Mouse (Mus musculus) limb, embryonic 13.5 days (tissue): ENCODE measurements around the gene Glb1l. TPM values are rescaled to one million over a fixed set of nuclear protein-coding genes. Genes with fewer than 3 reads are reported as not detected.

Source experiments
- ATAC-seq: fragments of 200-750 bp; cut with Nextera tagmentation; 2 replicates; pipeline ENCODE4 v1.8.0; 2017; ENCODE audit warnings: low read depth, moderate number of reproducible peaks, moderate TSS enrichment; ENCODE audit not compliant: low FRiP score
- H3K27ac ChIP-seq: fragments of 300-500 bp; sonication (generic); 2 replicates; pipeline ENCODE4 v1.5.1; 2015; ENCODE audit warnings: inconsistent platforms, mild to moderate bottlenecking, moderate library complexity
- H3K27me3 ChIP-seq: fragments of 300-500 bp; sonication (generic); 2 replicates; pipeline ENCODE4 v1.6.1; 2015; ENCODE audit warnings: mild to moderate bottlenecking, inconsistent platforms
- H3K36me3 ChIP-seq: fragments of 300-500 bp; sonication (generic); 2 replicates; pipeline ENCODE4 v1.6.1; 2015; ENCODE audit warnings: inconsistent platforms, mild to moderate bottlenecking, moderate library complexity
- H3K4me1 ChIP-seq: fragments of 300-500 bp; sonication (generic); 2 replicates; pipeline ENCODE4 v1.6.1; 2015; ENCODE audit warnings: inconsistent platforms
- H3K4me2 ChIP-seq: fragments of 300-500 bp; sonication (generic); replicated peaks from 2 replicates; pipeline ENCODE4 v1.6.1; 2015; ENCODE audit warnings: inconsistent platforms, mild to moderate bottlenecking, moderate library complexity
- H3K4me3 ChIP-seq: fragments of 300-500 bp; sonication (generic); 2 replicates; pipeline ENCODE4 v1.5.1; 2015; ENCODE audit warnings: moderate library complexity, mild to moderate bottlenecking, inconsistent platforms
- H3K9ac ChIP-seq: fragments of 300-500 bp; sonication (generic); 2 replicates; pipeline ENCODE4 v1.6.1; 2015; ENCODE audit warnings: mild to moderate bottlenecking, inconsistent platforms
- H3K9me3 ChIP-seq: fragments of 300-500 bp; sonication (generic); 2 replicates; pipeline ENCODE4 v1.6.1; 2016; ENCODE audit warnings: inconsistent platforms
- WGBS: fragments of 180-500 bp; shearing (Covaris S2); methylation state at CpG from one replicate; pipeline ENCODE4 v1.1.7; 2015; 5-methylcytosine and 5-hydroxymethylcytosine counted together
- polyA plus RNA-seq: library from polyadenylated mRNA; unstranded; fragments of >200 nt; fragmentation: Nextera tagmentation; extraction: Ambion mirVana; gene quantifications from 2 replicates; pipeline ENCODE4 v1.2.1, GENCODE M21; 2015

Gene Glb1l
- polyA plus RNA-seq, 1 experiment from 2014 or later = 20.4 TPM

GRCm38 (mm10) chr1:75227653-75228052 is 17.0 kb upstream of the Glb1l start:
- Histone ChIP-seq H3K27me3 (peaks cover 11% of the 10 kb centered on the region; the same call in 1 of the 2 replicates), H3K4me1 (no peaks in the 10 kb centered on the region), H3K4me3 (no peak overlapping the region), H3K27ac (no peak overlapping the region), H3K4me2 (no peak overlapping the region), H3K9ac (no peak overlapping the region), H3K9me3 (no peaks in the 10 kb centered on the region), H3K36me3 (no peaks in the 10 kb centered on the region)
- 66% methylated on average over 1 of the region's 1 CpGs for WGBS
- ATAC-seq = no peak

DNA sequence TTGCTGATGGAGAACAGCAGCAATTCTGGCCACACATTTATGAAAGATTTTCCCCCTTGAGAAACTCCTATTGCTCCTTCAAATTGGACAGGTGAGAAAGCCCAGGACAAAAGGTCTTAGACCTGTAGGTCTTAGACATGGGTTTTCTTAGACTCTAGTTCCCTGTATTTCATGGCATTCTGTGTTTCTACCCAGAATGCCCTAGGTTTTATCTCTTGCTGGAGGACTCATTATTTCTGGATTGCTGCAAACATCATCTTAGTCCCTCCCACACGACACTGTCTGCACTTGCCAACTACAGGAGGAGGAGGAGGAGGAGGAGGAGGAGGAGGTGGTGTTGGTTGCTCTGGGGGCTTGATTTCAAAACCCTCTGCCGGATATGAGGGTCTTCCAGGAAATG is 15.5 kb upstream of the Glb1l start:
- no peak for ATAC-seq
- Histone ChIP-seq H3K27ac (no peak overlapping the region), H3K4me3 (no peak overlapping the region), H3K36me3 (no peaks in the 10 kb centered on the region), H3K4me1 (no peaks in the 10 kb centered on the region), H3K9me3 (no peaks in the 10 kb centered on the region), H3K4me2 (no peak overlapping the region), H3K9ac (no peak overlapping the region), H3K27me3 (peaks cover 25% of the 10 kb centered on the region)
- 50% methylated on average over 2 of the region's 2 CpGs for whole genome bisulfite sequencing

DNA sequence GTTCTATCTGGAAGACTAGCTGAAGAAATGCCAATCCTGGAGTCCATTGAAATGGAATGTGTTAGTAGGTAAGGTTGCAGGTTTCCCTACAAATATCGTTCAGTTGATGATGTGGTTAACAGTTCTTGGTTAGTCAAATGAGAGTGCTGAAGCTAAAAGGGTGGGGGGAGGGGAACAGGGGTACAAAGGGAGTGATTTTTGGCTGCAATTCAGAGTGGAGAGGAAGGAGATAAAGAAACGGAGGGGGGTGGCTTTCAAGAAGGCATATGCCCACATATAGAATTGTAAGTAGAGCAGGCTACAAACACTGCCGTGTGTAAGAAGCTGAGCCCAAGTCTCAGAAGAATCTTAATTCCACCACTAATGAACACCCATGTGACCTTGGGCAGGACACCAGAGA is 14.9 kb upstream of the Glb1l start:
- ATAC-seq = no peak
- no peak overlapping the region for H3K4me2 ChIP-seq
- H3K9me3 ChIP-seq = no peaks in the 10 kb centered on the region
- no peak overlapping the region for H3K9ac ChIP-seq
- no peaks in the 10 kb centered on the region for H3K4me1 ChIP-seq
- WGBS = 73% methylated on average over 3 of the region's 3 CpGs
- H3K27me3 ChIP-seq = peaks cover 28% of the 10 kb centered on the region
- H3K4me3 ChIP-seq = no peak overlapping the region
- H3K27ac ChIP-seq = no peak overlapping the region
- no peaks in the 10 kb centered on the region for H3K36me3 ChIP-seq

DNA sequence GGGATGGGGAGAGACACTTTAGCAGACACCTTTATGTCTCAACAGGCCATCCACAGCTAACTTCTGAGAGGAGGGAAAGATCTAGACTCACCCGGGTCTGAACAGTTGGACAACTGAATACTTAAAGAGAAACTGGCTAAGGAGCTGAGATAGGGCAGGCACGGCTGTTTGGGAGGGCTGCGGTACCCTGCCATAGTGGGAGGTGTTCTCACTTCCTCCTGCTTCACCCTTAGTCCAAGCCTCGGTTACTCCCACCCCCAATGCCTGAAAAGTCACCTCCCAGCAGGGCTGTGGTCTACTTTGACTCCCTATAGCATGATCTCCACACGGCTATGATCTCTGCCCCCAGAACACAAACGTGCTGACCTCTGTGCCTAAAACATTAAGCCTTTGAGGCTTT is 12.9 kb upstream of the Glb1l start:
- Histone ChIP-seq H3K4me3 (no peak overlapping the region), H3K4me2 (no peak overlapping the region), H3K4me1 (peaks cover 9% of the 10 kb centered on the region), H3K27me3 (peaks cover 44% of the 10 kb centered on the region), H3K9me3 (no peaks in the 10 kb centered on the region), H3K9ac (no peak overlapping the region), H3K27ac (no peak overlapping the region), H3K36me3 (no peaks in the 10 kb centered on the region)
- 70% methylated on average over 6 of the region's 6 CpGs for WGBS
- ATAC-seq = no peak

- Histone ChIP-seq H3K27ac (no peak overlapping the region), H3K4me3 (no peak overlapping the region), H3K4me2 (no peak overlapping the region), H3K4me1 (peaks cover 15% of the 10 kb centered on the region), H3K36me3 (no peaks in the 10 kb centered on the region), H3K9me3 (no peaks in the 10 kb centered on the region), H3K27me3 (peaks cover 50% of the 10 kb centered on the region), H3K9ac (no peak overlapping the region)
- no peak for ATAC-seq
- 80% methylated on average over 6 of the region's 6 CpGs for WGBS
These were observed 12.3 kb upstream of the Glb1l start for GRCm38 (mm10) chr1:75222926-75223325.

DNA sequence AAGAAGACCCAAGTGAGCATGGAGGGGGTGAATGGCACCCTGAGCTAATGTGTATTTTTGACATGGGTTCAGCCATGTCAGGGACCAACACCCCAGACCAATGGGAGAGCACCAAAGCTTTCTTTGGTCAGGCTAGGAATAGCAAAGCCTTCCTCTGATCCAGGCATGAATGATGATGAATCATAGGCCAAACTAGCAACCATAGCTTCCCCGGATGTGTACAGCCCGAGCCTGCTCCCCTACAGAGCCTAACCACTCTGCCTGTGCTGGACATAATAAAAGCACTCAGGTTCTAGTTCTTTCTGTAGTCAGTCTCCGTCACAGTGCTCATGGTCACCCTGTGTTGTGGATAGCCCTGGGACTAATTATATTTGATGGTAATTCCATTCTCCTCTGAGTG is 10.9 kb upstream of the Glb1l start:
- Histone ChIP-seq H3K9me3 (no peaks in the 10 kb centered on the region), H3K4me1 (peaks cover 15% of the 10 kb centered on the region), H3K27me3 (peaks cover 64% of the 10 kb centered on the region), H3K27ac (no peak overlapping the region), H3K4me3 (no peak overlapping the region), H3K36me3 (no peaks in the 10 kb centered on the region), H3K4me2 (no peak overlapping the region), H3K9ac (no peak overlapping the region)
- 72% methylated on average over 3 of the region's 3 CpGs for WGBS
- no peak for ATAC-seq

DNA sequence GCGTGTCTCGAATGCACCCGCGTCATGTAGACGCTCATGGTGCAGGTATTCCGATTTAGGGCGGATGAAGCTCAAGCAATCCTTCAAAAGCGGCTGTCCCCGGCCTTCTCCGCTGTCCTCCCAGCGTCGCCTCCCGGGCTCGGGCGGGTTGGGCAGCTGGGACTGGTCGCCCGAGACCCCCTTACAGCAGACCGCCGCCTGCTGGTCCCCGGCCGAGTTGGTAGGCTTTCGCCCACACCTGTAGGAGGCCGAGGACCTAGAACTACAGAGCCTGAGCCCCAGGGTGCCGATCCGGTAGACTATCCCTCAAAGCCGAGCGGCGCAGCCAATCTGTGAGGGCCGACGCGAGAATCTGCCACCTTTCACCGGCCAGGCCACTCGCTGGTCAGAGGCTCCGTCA is 8.9 kb upstream of the Glb1l start, which contains the start of gene Tuba4a:
Gene Tuba4a (minus strand): TSS at position 335 of the 400 bp plus-strand sequence.
- no peak within 1 kb of the TSS for H3K27ac ChIP-seq
- peak within 1 kb of the TSS; percentile 61 for H3K4me3 ChIP-seq
- peaks cover 72% of the 10 kb centered on the region for H3K27me3 ChIP-seq
- ATAC-seq = no peak
- H3K9me3 ChIP-seq = no peaks in the 10 kb centered on the region
- under 1% methylated on average over 34 of the region's 34 CpGs for WGBS
- H3K9ac ChIP-seq = peak within 1 kb of the TSS; percentile 54
- H3K4me2 ChIP-seq = peak within 1 kb of the TSS; percentile 96
- peaks cover 15% of the 10 kb centered on the region for H3K36me3 ChIP-seq
- peaks cover 15% of the 10 kb centered on the region for H3K4me1 ChIP-seq

- Histone ChIP-seq H3K27ac (no peak overlapping the region), H3K27me3 (peaks cover 72% of the 10 kb centered on the region), H3K9me3 (no peaks in the 10 kb centered on the region), H3K9ac (peak overlapping the region; percentile 54), H3K4me3 (peak overlapping the region; percentile 61), H3K36me3 (peaks cover 19% of the 10 kb centered on the region), H3K4me2 (peak overlapping the region; percentile 96), H3K4me1 (peaks cover 15% of the 10 kb centered on the region)
- peak; percentile 88 for ATAC-seq
- WGBS = 1% methylated on average over 24 of the region's 24 CpGs
These were observed 8.5 kb upstream of the Glb1l start for GRCm38 (mm10) chr1:75219078-75219477.

- peaks cover 26% of the 10 kb centered on the region for H3K36me3 ChIP-seq
- H3K4me3 ChIP-seq = peak overlapping the region; percentile 61
- H3K9ac ChIP-seq = peak overlapping the region; percentile 51
- peak; percentile 64 for ATAC-seq
- H3K9me3 ChIP-seq = no peaks in the 10 kb centered on the region
- H3K27ac ChIP-seq = no peak overlapping the region
- 1% methylated on average over 38 of the region's 38 CpGs for WGBS
- H3K27me3 ChIP-seq = peaks cover 72% of the 10 kb centered on the region
- peaks cover 15% of the 10 kb centered on the region for H3K4me1 ChIP-seq
- H3K4me2 ChIP-seq = peak overlapping the region; percentile 96
These were observed 7.8 kb upstream of the Glb1l start for GRCm38 (mm10) chr1:75218227-75219001.

GRCm38 (mm10) chr1:75217893-75218226 is 7.2 kb upstream of the Glb1l start:
- 3% methylated on average over 6 of the region's 6 CpGs for WGBS
- Histone ChIP-seq H3K9me3 (no peaks in the 10 kb centered on the region), H3K4me3 (peak overlapping the region; percentile 61), H3K27ac (no peak overlapping the region), H3K4me2 (peak overlapping the region; percentile 96), H3K9ac (peak overlapping the region; percentile 51), H3K36me3 (peaks cover 32% of the 10 kb centered on the region), H3K27me3 (peaks cover 72% of the 10 kb centered on the region), H3K4me1 (peaks cover 15% of the 10 kb centered on the region)
- no peak for ATAC-seq

DNA sequence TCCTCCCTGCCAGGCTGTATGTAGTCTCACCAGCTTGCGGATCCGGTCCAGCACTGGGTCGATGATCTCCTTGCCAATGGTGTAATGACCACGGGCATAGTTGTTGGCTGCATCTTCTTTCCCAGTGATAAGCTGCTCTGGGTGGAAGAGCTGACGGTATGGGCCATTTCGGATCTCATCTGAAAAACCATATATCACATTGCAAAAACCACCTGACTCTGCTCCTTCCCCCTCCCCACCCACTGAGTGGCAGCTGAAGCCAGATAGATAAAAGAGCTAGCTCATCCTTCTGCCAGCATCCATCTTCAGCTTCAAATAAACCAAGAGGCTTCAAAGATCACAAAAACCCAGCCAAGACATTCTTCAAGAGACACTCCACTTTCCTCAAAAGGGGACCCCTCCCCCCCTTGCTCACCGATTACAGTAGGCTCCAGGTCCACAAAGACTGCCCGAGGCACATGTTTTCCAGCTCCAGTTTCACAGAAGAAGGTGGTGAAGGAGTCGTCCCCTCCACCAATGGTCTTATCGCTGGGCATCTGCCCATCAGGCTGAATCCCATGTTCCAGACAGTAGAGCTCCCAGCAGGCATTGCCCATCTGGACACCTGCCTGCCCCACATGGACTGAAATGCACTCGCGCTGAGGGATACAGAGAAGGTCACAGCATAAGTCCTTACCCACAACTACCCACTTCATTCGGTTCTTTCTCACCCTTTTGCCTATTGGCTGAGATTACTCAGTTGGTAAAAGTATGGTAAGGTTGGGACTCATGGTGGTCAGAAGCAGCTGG is 6.4 kb upstream of the Glb1l start:
- peaks cover 39% of the 10 kb centered on the region for H3K36me3 ChIP-seq
- peak overlapping the region; percentile 96; the same call in 1 of the 2 replicates for H3K4me2 ChIP-seq
- WGBS = 74% methylated on average over 13 of the region's 13 CpGs
- H3K27ac ChIP-seq = no peak overlapping the region
- peaks cover 23% of the 10 kb centered on the region for H3K4me1 ChIP-seq
- no peak overlapping the region for H3K9ac ChIP-seq
- H3K9me3 ChIP-seq = no peaks in the 10 kb centered on the region
- H3K27me3 ChIP-seq = peaks cover 66% of the 10 kb centered on the region
- ATAC-seq = no peak
- no peak overlapping the region for H3K4me3 ChIP-seq

DNA sequence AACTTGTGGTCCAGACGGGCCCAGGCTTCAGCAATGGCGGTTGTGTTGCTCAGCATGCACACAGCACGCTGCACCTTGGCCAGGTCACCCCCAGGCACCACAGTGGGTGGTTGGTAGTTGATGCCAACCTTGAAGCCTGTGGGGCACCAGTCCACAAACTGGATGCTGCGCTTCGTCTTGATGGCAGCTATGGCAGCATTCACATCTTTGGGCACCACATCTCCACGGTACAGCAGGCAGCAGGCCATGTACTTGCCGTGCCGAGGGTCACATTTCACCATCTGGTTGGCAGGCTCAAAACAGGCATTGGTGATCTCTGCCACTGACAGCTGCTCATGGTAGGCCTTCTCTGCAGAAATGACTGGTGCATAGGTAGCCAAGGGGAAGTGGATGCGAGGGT is 5.2 kb upstream of the Glb1l start:
- Histone ChIP-seq H3K9me3 (no peaks in the 10 kb centered on the region), H3K27ac (no peak overlapping the region), H3K4me3 (no peak overlapping the region), H3K4me2 (no peak overlapping the region), H3K9ac (no peak overlapping the region), H3K36me3 (peaks cover 41% of the 10 kb centered on the region), H3K27me3 (peaks cover 54% of the 10 kb centered on the region), H3K4me1 (peaks cover 31% of the 10 kb centered on the region)
- 90% methylated on average over 9 of the region's 9 CpGs for WGBS
- no peak for ATAC-seq
